Mouse (Mus musculus) small intestine, adult 2 months (tissue): Measurements from ENCODE around the gene Ralgapa2.

Experiments used
- CTCF ChIP-seq: fragments of 200-500 bp; IDR thresholded peaks from 2 replicates; pipeline ENCODE4 v1.5.1; 2012; ENCODE audit warnings: low read depth, mild to moderate bottlenecking, control low read depth, inconsistent platforms, low read length, moderate library complexity, mixed read lengths; ENCODE audit not compliant: insufficient replicate concordance, insufficient read length; ENCODE audit errors: extremely low read depth
- POLR2A ChIP-seq: fragments of 200-500 bp; IDR thresholded peaks from 2 replicates; pipeline ENCODE4 v1.6.1; 2012; ENCODE audit warnings: low read depth, mild to moderate bottlenecking, control low read depth, inconsistent platforms, low read length, moderate library complexity

DNA sequence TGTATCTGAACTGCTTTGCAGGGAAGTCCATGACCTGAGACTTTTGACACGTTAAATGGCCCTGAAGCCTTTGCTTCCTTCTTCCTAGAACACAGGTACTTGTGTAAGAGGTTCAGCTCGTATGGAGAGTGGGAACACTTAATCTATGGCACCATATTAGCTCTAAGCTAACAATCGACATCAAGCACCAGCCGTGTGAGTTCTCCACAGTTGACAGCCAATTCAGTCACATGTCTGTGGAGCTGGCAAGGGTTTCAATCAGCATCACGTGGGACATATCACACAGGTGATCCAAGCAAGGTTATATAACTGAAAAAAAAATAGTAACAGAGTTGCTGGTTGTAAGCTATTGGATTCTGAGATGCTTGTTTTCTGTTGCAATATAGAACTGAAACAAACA lies 43.2 kb upstream of the Ralgapa2 start:
- TF ChIP-seq CTCF (no peak), POLR2A (no peak)
